Mouse (Mus musculus): ENCODE measurements around the gene Shld2.

GRCm38 (mm10) chr14:34201231-34202035 lies 108.9 kb downstream of the Shld2 start, which contains the start of gene Gprin2:
- TF ChIP-seq CTCF (IDR thresholded peaks at IDR 0.05; ENCODE audit: control insufficient read depth, insufficient read depth, insufficient read length) (no peak), CEBPB (IDR thresholded peaks at IDR 0.05; ENCODE audit: low read depth) (no peak), MYOG (IDR thresholded peaks at IDR 0.05; ENCODE audit: control insufficient read depth, extremely low read depth, insufficient read length) (no peak), MAX (IDR thresholded peaks at IDR 0.05) (no peak)
